In genomic region chr16:20731688-20732087, GRCm38 (mm10) we compare ENCODE assay signal across 10 mouse cellular contexts. TPM values are rescaled to one million over a fixed set of nuclear protein-coding genes. Genes with fewer than 3 reads are reported as not detected.
DNase-seq lines count a peak whose midpoint lies in the region; ATAC-seq and TF ChIP-seq lines count a peak whose summit lies in the region.
"Had no signal": no experiment of that assay in that cellular context is flagged by ENCODE, and none has a peak within 500 bp of the region (broad histone marks: within the 10 kb centered on the region; RNA-seq: fewer than 3 reads in every experiment).

No protein-coding gene starts in this region.

- H3K4me2 ChIP-seq in midbrain, embryonic 15.5 days: no peak overlapping the region
- no peak overlapping the region for H3K4me2 ChIP-seq in kidney, embryonic 14.5 days (replicated peaks; ENCODE audit: low read depth, low read length)

- no peak for TF ChIP-seq POLR2A in cortical plate, adult 2 months (IDR thresholded peaks at IDR 0.05; ENCODE audit: extremely low read depth, insufficient read depth, low read length)

- no peak overlapping the region for H3K4me3 ChIP-seq in left cerebral cortex, adult 2 months
- H3K4me3 ChIP-seq in cortical plate, adult 2 months (ENCODE audit: insufficient read depth, low read length): no peak overlapping the region
- no peak overlapping the region for H3K4me3 ChIP-seq in midbrain, embryonic 15.5 days
- no peak overlapping the region for H3K4me3 ChIP-seq in kidney, embryonic 14.5 days (ENCODE audit: low read length)

- no peaks in the 10 kb centered on the region for H3K36me3 ChIP-seq in midbrain, embryonic 15.5 days (replicated peaks)
- no peaks in the 10 kb centered on the region for H3K36me3 ChIP-seq in kidney, embryonic 14.5 days (ENCODE audit: control insufficient read depth, insufficient read depth, low read length)

- no peaks in the 10 kb centered on the region for H3K4me1 ChIP-seq in cortical plate, adult 2 months (ENCODE audit: control insufficient read depth, insufficient read depth, low read length)
- peaks cover 15% of the 10 kb centered on the region for H3K4me1 ChIP-seq in midbrain, embryonic 15.5 days
- H3K4me1 ChIP-seq in kidney, embryonic 14.5 days (ENCODE audit: control insufficient read depth, insufficient read depth, low read length): peaks cover 16% of the 10 kb centered on the region; the same call in 1 of the 2 replicates

- no peak overlapping the region for H3K9ac ChIP-seq in midbrain, embryonic 15.5 days
- H3K9ac ChIP-seq in kidney, embryonic 14.5 days (ENCODE audit: low read depth, low read length): no peak overlapping the region

- intact Hi-C loops in left cerebral cortex, adult 2 months (cut with DNase I): loop anchor here (2.0 kb wide), 1 partner anchor 93 kb away; no protein-coding TSS in a partner anchor
- intact Hi-C loops in left cerebral cortex, postnatal 10 days (cut with DNase I): no loop called here

- WGBS in midbrain, embryonic 15.5 days: 61% methylated on average over 5 of the region's 5 CpGs
- WGBS in kidney, embryonic 14.5 days: 57% methylated on average over 5 of the region's 5 CpGs

- peaks cover 25% of the 10 kb centered on the region for H3K27me3 ChIP-seq in midbrain, embryonic 15.5 days (replicated peaks)
- peaks cover 21% of the 10 kb centered on the region for H3K27me3 ChIP-seq in kidney, embryonic 14.5 days (ENCODE audit: control insufficient read depth, insufficient read depth, low read length)

- no peaks in the 10 kb centered on the region for H3K9me3 ChIP-seq in midbrain, embryonic 15.5 days
- H3K9me3 ChIP-seq in kidney, embryonic 14.5 days (ENCODE audit: control insufficient read depth, low read length): no peaks in the 10 kb centered on the region

- H3K27ac ChIP-seq in left cerebral cortex, adult 2 months: peak overlapping the region; percentile 78
- 0 out of 2 replicates have a peak overlapping the region, but pooled peaks have one; percentile 32 for H3K27ac ChIP-seq in cortical plate, adult 2 months (ENCODE audit: insufficient read depth, low read length)
- H3K27ac ChIP-seq in midbrain, embryonic 15.5 days: 0 out of 2 replicates have a peak overlapping the region, but pooled peaks have one; percentile 67
- H3K27ac ChIP-seq in kidney, embryonic 14.5 days (ENCODE audit: low read depth, low read length): no peak overlapping the region

- no peak for TF ChIP-seq CTCF in left cerebral cortex, adult 2 months (IDR thresholded peaks at IDR 0.05)
- TF ChIP-seq CTCF in cortical plate, adult 2 months (IDR thresholded peaks at IDR 0.05; ENCODE audit: extremely low read depth, insufficient read depth, low read length): no peak

- no peak for ATAC-seq in midbrain, embryonic 15.5 days (replicated peaks)
- no peak for ATAC-seq in kidney, embryonic 14.5 days (ENCODE audit: low FRiP score, low TSS enrichment)

- DNase-seq in embryo, embryonic 11 days: peak; percentile 17
- DNase-seq in embryo, embryonic 9.5 days (ENCODE audit: extremely low spot score): no peak
- peak in 1 of 2 experiments; percentile 44 for DNase-seq in left cerebral cortex, adult 2 months (ENCODE audit: extremely low spot score in 1 of 2, low spot score in 2 of 2)
- DNase-seq in left cerebral cortex, postnatal 10 days (ENCODE audit: extremely low spot score in 1 of 2, low spot score in 2 of 2): no peak
- DNase-seq in heart, adult 18-20 months: no peak
- DNase-seq: heart, postnatal 36 days; kidney, postnatal 14 days had no signal

RNA-seq across cellular contexts. Expression of gene Chrd, which starts 1.2 kb away (rescaled TPM):
- total RNA-seq in left cerebral cortex, adult 2 months (2021): 10 to 100 TPM; 50.5 to 56.3 TPM
- 10 to 100 TPM; 18.4 to 21.8 TPM for total RNA-seq in left cerebral cortex, postnatal 10 days (2021)
- 71.8 and 94.6 TPM in 2 replicates for polyA plus RNA-seq in cortical plate, adult 2 months (2012; rRNA removed)
- 5.6 and 5.7 TPM in 2 replicates for polyA plus RNA-seq in midbrain, embryonic 15.5 days (2015; fragmentation: Nextera tagmentation; extraction: Ambion mirVana)
- polyA plus RNA-seq in kidney, embryonic 14.5 days (2014; fragmentation: Nextera tagmentation; extraction: Ambion mirVana): 3.9 and 4.6 TPM in 2 replicates
- total RNA-seq in heart, adult 18-20 months (2021): 1 to 10 TPM; 1.7 to 2.0 TPM

RNA-seq across cellular contexts. Expression of gene Thpo, which starts 2.6 kb away (rescaled TPM):
- 1 to 10 TPM; 7.5 to 8.7 TPM for total RNA-seq in left cerebral cortex, adult 2 months (2021)
- 1 to 10 TPM; 1.4 to 2.0 TPM for total RNA-seq in left cerebral cortex, postnatal 10 days (2021)
- 20.6 and 27.1 TPM in 2 replicates for polyA plus RNA-seq in cortical plate, adult 2 months (2012; rRNA removed)
- 1.3 and 1.7 TPM in 2 replicates for polyA plus RNA-seq in midbrain, embryonic 15.5 days (2015; fragmentation: Nextera tagmentation; extraction: Ambion mirVana)
- polyA plus RNA-seq in kidney, embryonic 14.5 days (2014; fragmentation: Nextera tagmentation; extraction: Ambion mirVana): 0.89 and 1.2 TPM in 2 replicates
- under 1 TPM in 1 of 2 experiments, not detected in 1; 0.18 TPM for total RNA-seq in heart, adult 18-20 months (2021)

RNA-seq across cellular contexts. Expression of gene Clcn2, which starts 14.1 kb away (rescaled TPM):
- total RNA-seq in left cerebral cortex, adult 2 months (2021): 10 to 100 TPM; 74.8 to 79.3 TPM
- 10 to 100 TPM; 50.9 to 51.1 TPM for total RNA-seq in left cerebral cortex, postnatal 10 days (2021)
- polyA plus RNA-seq in cortical plate, adult 2 months (2012; rRNA removed): 122 and 132 TPM in 2 replicates
- polyA plus RNA-seq in midbrain, embryonic 15.5 days (2015; fragmentation: Nextera tagmentation; extraction: Ambion mirVana): 33.7 and 33.8 TPM in 2 replicates
- 15.5 and 17.3 TPM in 2 replicates for polyA plus RNA-seq in kidney, embryonic 14.5 days (2014; fragmentation: Nextera tagmentation; extraction: Ambion mirVana)
- total RNA-seq in heart, adult 18-20 months (2021): 1 to 10 TPM; 1.2 to 1.6 TPM

RNA-seq across cellular contexts. Expression of gene Polr2h, which starts 14.2 kb away (rescaled TPM):
- total RNA-seq in left cerebral cortex, adult 2 months (2021): 10 to 100 TPM; 22.5 to 28.6 TPM
- total RNA-seq in left cerebral cortex, postnatal 10 days (2021): 10 to 100 TPM; 26.3 to 28.3 TPM
- polyA plus RNA-seq in cortical plate, adult 2 months (2012; rRNA removed): 52.5 and 53.1 TPM in 2 replicates
- 82.3 and 90.6 TPM in 2 replicates for polyA plus RNA-seq in midbrain, embryonic 15.5 days (2015; fragmentation: Nextera tagmentation; extraction: Ambion mirVana)
- polyA plus RNA-seq in kidney, embryonic 14.5 days (2014; fragmentation: Nextera tagmentation; extraction: Ambion mirVana): 147 and 172 TPM in 2 replicates
- total RNA-seq in heart, adult 18-20 months (2021): 10 to 100 TPM; 11.0 to 13.1 TPM

RNA-seq across cellular contexts. Expression of gene Fam131a, which starts 38.6 kb away (rescaled TPM):
- total RNA-seq in left cerebral cortex, adult 2 months (2021): 100 to 1,000 TPM; 320 to 343 TPM
- 100 to 1,000 TPM; 264 to 267 TPM for total RNA-seq in left cerebral cortex, postnatal 10 days (2021)
- polyA plus RNA-seq in cortical plate, adult 2 months (2012; rRNA removed): 316 and 358 TPM in 2 replicates
- polyA plus RNA-seq in midbrain, embryonic 15.5 days (2015; fragmentation: Nextera tagmentation; extraction: Ambion mirVana): 58.1 and 58.5 TPM in 2 replicates
- polyA plus RNA-seq in kidney, embryonic 14.5 days (2014; fragmentation: Nextera tagmentation; extraction: Ambion mirVana): 3.8 and 5.5 TPM in 2 replicates
- total RNA-seq in heart, adult 18-20 months (2021): 10 to 100 TPM; 19.8 to 31.3 TPM

Comparison
In these comparisons a context has a peak if more than half of its experiments do, and no peak if none do; other contexts are left out.
1. RNA of gene Chrd, which starts 1.2 kb away (total RNA-seq): 50.5 to 56.3 TPM in left cerebral cortex, adult 2 months and 18.4 to 21.8 TPM in left cerebral cortex, postnatal 10 days; 1.7 to 2.0 TPM in heart, adult 18-20 months; every median in the first group is over 4 times any median in the second.
2. RNA of gene Clcn2, which starts 14.1 kb away (total RNA-seq): 74.8 to 79.3 TPM in left cerebral cortex, adult 2 months and 50.9 to 51.1 TPM in left cerebral cortex, postnatal 10 days; 1.2 to 1.6 TPM in heart, adult 18-20 months; every median in the first group is over 10 times any median in the second.